Mouse (Mus musculus): ENCODE measurements around the gene Nprl3. TPM values are rescaled to one million over a fixed set of nuclear protein-coding genes. Genes with fewer than 3 reads are reported as not detected.
"Not testable (repeated sequence)": the region's sequence is repeated elsewhere in the genome, so short reads cannot be mapped to it uniquely, and the experiment has no call there.

Gene Nprl3
- polyA plus RNA-seq, 1 experiment: 85.2 TPM

DNA sequence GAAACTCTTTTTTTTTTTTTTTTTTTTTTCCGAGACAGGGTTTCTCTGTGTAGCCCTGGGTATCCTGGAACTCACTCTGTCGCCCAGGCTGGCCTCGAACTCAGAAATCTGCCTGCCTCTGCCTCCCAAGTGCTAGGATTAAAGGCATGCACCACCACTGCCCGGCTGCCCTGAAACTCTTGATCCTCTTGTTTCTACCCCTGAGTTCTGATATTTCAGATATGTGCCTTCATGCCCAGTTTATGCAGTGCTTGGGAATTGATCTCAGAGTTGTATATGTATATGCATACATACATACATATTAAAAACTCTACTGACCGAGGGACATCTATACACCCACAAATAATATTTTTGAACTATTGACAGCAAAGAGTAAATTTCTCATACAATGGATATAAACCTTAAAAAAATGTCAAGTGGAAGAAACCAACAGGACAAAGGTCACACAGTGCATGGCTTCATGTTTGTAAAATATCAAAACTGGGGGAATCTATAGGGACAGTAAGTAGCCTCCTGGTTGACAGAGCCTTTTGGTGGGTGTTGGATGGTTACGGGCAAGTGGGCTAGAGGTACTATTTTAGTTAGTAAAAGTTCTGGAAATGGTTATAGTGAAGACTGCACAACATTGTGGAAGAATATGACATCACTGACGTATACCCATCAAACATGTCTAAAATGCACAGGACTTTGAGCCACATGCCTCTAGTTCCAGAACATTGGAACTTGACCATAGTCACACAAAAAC is 17.7 kb upstream of the Nprl3 start:
- no peak for DNase-seq (ENCODE audit: extremely low spot score in 1 of 2, low spot score in 1 of 2)

GRCm38 (mm10) chr11:32284582-32284981 is 17.1 kb upstream of the Nprl3 start:
- not testable (repeated sequence) for DNase-seq (ENCODE audit: extremely low spot score in 1 of 2, low spot score in 1 of 2)

DNA sequence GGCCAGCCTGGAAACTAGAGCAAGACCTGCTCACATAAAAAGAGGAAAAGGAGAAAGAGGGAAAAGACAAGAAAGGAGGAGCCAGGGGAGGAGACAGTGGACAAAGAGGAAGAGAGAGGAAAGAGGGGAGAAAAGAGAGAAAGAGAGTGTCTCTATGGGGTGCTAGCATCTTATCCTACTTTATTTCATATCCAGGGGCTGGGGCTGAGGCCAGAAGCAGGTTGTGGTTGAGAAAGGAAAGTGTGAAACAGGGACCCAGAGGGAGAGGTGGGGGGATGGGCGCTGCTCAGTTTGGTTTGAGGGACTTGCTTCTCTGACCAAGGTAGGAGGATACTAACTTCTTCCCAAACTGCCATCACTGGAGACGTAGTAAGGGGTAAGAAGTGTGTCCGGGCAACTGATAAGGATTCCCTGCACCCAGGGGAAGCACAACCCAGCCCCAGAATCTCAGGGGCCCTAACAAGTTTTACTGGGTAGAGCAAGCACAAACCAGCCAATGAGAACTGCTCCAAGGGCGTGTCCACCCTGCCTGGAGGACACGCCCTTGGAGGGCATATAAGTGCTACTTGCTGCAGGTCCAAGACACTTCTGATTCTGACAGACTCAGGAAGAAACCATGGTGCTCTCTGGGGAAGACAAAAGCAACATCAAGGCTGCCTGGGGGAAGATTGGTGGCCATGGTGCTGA is 15.7 kb upstream of the Nprl3 start, which contains the start of gene Hba-a1:
TSS of gene Hba-a1 (plus strand) at position 421 of the 687 bp plus-strand sequence.
- DNase-seq (ENCODE audit: extremely low spot score in 1 of 2, low spot score in 1 of 2): not testable (repeated sequence)

GRCm38 (mm10) chr11:32281416-32282144 is 14.1 kb upstream of the Nprl3 start:
- no peak for DNase-seq (ENCODE audit: extremely low spot score in 1 of 2, low spot score in 1 of 2)

DNA sequence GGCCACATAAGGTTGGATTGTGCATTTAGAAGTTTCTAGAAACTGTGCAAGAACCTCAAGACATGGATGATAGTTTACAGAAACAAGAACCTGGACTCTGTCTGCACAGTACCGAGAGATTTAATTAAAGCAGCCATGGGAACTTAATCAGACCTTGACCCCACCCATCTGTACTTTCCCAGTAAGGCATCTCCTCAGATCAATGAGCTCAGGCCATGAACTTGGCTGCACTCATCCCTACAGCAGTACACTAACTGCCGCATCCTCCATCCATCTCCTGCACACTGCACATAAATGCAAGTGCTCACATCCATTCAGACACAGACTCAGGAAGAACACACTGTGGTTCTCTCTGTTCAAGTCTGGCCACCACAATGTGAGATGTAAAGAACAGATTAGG is 13.1 kb upstream of the Nprl3 start:
- DNase-seq (ENCODE audit: extremely low spot score in 1 of 2, low spot score in 1 of 2): no peak

GRCm38 (mm10) chr11:32278458-32278957 is 11.0 kb upstream of the Nprl3 start:
- DNase-seq (ENCODE audit: extremely low spot score in 1 of 2, low spot score in 1 of 2): no peak

GRCm38 (mm10) chr11:32277736-32278457 is 10.4 kb upstream of the Nprl3 start:
- DNase-seq (ENCODE audit: extremely low spot score in 1 of 2, low spot score in 1 of 2): no peak

DNA sequence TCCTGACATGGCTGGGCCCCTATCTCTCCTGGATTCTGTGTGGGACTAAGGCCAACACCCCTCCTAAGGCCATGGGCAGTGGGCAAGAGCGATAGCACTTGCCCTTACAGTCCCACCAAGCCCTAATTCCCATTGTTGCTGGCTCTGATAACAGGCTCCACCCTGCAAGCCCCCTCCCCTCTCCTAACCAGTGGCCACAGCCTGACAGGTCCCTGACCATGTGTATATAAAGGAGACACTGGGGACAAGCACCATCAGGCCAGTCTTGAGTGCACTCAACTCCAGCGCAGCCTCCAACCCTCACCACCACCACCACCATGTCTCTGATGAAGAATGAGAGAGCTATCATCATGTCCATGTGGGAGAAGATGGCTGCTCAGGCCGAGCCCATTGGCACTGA is 8.8 kb upstream of the Nprl3 start, which contains the start of gene Hba-x:
TSS of gene Hba-x (plus strand) at position 54 of the 400 bp plus-strand sequence.
- DNase-seq (ENCODE audit: extremely low spot score in 1 of 2, low spot score in 1 of 2): no peak

DNA sequence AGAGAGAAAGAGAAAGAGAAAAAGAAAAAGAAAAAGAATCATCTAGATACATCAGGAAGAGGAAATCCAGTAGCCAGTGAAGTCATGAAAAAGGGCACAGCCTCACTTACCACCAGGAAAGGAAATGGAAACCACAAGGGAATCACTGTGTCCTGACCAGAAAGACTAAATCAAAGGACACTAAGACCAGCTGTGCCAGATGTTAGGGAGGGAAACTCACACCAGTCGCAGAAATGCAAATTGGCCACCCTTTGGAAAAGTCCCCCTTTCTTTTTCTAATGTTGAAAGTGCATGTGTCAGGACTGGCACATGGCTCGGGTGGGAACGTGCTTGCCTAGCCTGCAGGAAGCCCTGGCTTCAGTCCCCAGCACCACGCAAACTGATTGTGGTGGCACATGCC is 3.7 kb upstream of the Nprl3 start:
- no peak for DNase-seq (ENCODE audit: extremely low spot score in 1 of 2, low spot score in 1 of 2)

- DNase-seq (ENCODE audit: extremely low spot score in 1 of 2, low spot score in 1 of 2): no peak
These were observed 1.4 kb upstream of the Nprl3 start for GRCm38 (mm10) chr11:32268952-32269351.

DNA sequence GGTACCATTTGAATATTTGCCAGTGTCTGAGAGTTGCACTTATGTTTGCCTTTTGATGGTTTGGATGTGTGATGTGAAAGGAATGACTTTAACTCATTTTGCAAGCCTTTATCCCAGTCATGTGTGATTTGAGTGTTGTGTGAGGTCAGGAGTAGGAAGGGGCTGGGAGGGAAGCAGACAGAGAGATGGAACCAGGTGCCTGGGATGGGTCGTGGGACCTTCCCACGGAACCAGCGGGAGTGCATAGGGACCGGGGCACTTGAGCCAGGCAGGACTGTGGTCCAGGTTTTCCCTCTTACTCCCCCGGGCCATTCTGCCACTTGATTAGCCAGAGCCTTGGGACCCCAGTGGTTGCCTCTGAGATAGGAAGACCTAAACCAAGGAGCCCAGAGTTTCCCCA is 457 bp upstream of the Nprl3 start:
- DNase-seq (ENCODE audit: extremely low spot score in 1 of 2, low spot score in 1 of 2): no peak

DNA sequence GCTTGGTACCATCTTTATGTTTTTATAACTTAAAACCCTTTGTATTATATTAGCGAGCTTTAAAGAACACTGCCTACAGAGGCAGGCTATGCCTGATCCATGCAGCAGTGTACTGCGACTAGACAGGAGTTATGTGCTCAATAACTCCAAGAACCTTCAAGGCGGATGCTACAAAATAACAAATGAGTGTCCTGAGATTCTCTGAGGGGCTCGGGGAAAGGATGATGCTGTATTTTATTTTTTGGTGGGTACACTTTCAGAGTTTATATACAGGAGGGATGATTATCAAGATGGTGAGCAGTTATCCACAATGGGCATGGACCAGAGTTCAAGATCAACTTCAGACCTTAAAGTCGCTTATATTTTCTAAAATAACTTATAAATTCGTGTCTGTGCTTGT is 731 bp downstream of the Nprl3 start:
- no peak for DNase-seq (ENCODE audit: extremely low spot score in 1 of 2, low spot score in 1 of 2)

DNA sequence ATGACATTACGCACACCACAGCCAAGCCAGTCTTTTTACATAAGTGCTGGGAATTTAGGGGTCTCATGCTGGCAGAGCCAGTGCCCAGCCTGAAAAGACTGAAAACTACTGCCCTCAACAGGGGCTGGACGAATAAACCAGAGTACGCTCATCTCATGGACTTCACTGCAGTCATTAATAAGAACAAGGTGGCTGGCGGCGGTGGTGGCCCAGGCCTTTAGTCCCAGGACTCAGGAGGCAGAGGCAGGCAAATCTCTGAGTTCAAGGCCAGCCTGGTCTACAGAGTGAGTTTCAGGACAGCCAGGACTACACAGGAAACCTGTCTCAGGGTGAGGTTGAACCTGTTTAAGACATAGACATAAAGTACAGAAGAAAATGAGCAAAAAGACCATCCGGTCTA is 1.3 kb downstream of the Nprl3 start:
- no peak for DNase-seq (ENCODE audit: extremely low spot score in 1 of 2, low spot score in 1 of 2)

DNA sequence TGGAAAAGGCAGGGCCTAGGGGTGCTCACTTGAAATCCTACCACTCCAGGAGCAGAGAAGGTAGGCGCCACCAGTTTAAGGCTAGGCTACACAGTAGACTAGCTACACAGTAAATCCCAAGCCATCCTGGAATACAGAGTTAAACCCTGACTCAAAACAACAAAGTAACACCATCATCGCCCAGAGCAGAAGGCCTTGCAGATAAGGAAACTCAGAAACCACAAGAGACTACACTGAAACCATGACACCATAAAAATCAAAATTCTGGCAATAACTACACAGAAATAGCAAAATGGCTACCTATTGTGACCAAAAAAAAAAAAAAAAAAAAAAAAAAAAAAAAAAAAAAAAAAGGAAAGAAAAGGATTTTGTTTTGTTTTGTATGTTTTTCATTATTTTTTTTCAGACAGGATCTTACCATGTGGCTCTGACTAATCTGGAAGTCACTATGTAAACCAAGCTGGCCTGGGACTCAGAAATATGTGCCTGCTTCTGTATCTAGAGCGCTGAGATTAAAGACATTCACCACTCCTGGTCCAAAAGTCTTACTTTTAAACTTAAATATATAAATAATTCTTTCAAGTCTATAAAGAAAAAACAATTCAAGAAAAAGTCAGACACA is 2.3 kb downstream of the Nprl3 start:
- no peak for DNase-seq (ENCODE audit: extremely low spot score in 1 of 2, low spot score in 1 of 2)

- no peak for DNase-seq (ENCODE audit: extremely low spot score in 1 of 2, low spot score in 1 of 2)
These were observed 4.7 kb downstream of the Nprl3 start for GRCm38 (mm10) chr11:32262674-32263415.

DNA sequence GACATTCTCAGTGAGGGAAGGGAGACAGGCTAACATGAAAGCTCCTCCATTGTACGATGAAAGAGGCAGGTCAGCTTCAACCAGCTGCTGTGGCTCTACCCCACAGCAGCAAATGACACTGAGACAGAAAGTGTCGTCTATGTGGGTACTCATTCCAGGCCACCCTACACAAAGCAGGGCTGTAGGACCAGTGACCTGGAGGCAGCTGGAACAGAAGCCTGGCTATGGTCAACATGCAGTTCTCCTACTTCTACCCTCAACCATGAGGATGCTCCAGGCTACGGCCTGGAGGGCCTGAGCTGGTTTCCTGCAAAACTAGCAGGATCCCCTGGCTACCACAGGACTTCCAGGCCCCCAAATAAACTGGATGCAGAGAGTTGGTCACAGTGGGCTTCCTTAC is 10.9 kb downstream of the Nprl3 start:
- DNase-seq (ENCODE audit: extremely low spot score in 1 of 2, low spot score in 1 of 2): no peak

DNA sequence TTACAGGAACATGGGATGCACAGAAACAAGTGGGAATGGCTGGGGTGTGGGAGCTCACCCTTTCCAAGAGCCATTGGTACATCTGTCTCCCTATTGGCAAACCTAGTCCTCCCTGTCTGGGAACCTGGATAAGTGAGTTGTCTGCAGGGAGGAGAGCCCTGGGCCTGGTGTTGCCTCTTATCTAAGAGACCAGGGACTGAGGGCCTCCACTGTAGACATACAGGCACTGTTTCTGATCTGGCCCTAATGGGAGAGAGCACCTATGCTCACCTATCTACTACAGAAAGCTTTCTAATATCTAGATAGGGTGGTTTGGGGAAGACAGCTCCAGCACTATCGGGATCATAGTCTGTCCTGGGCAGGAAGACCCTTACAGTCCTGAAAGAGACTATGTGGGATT is 11.4 kb downstream of the Nprl3 start:
- no peak for DNase-seq (ENCODE audit: extremely low spot score in 1 of 2, low spot score in 1 of 2)

DNA sequence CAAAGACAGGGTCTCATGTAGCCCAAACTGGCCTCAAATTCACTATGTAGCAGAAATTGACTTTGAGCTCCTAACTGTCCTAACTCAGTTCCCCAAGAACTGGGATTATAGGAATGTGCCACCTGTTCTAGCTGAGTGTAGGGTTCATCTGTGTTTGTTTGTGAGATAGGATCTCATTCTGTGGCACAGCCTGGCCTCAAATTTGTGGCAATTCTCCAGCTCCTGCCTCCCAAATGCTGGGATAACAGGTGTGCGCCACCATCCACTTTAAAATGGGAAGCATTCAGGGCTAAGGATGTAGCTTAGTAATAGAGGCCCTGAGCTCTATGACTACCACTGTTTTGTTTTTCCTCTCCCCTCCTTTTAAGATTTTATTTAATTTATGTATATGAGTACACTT is 14.4 kb downstream of the Nprl3 start:
- no peak for DNase-seq (ENCODE audit: extremely low spot score in 1 of 2, low spot score in 1 of 2)
